Mouse (Mus musculus) forebrain, embryonic 11.5 days (tissue): ENCODE results near the gene Gpc3. TPM values are rescaled to one million over a fixed set of nuclear protein-coding genes. Genes with fewer than 3 reads are reported as not detected.

ENCODE experiments used
- ATAC-seq: fragments of 200-750 bp; cut with Nextera tagmentation; replicated peaks from 2 replicates; pipeline ENCODE4 v1.8.0; 2017; ENCODE audit warnings: moderate TSS enrichment; ENCODE audit not compliant: low FRiP score
- DNase-seq: peaks from one replicate; pipeline ENCODE4 v3.0.0-alpha.2; 2017; ENCODE audit warnings: low spot score
- H3K27ac ChIP-seq: fragments of 300-500 bp; sonication (generic); 2 replicates; pipeline ENCODE4 v1.5.1; 2014; ENCODE audit warnings: low read depth, low read length
- H3K27me3 ChIP-seq: fragments of 300-500 bp; sonication (generic); 2 replicates; pipeline ENCODE4 v1.6.1; 2014; ENCODE audit warnings: mild to moderate bottlenecking, low read length, mixed read lengths; ENCODE audit not compliant: control insufficient read depth, insufficient read depth
- H3K36me3 ChIP-seq: fragments of 300-500 bp; sonication (generic); 2 replicates; pipeline ENCODE4 v1.6.1; 2014; ENCODE audit warnings: mild to moderate bottlenecking, low read length, moderate library complexity, mixed read lengths; ENCODE audit not compliant: control insufficient read depth, insufficient read depth
- H3K4me1 ChIP-seq: fragments of 300-500 bp; sonication (generic); replicated peaks from 2 replicates; pipeline ENCODE4 v1.6.1; 2014; ENCODE audit warnings: low read length, mixed read lengths; ENCODE audit not compliant: control insufficient read depth, insufficient read depth
- H3K4me2 ChIP-seq: fragments of 300-500 bp; sonication (generic); 2 replicates; pipeline ENCODE4 v1.6.1; 2014; ENCODE audit warnings: low read depth, mild to moderate bottlenecking, low read length, moderate library complexity, mixed read lengths; ENCODE audit not compliant: severe bottlenecking
- H3K4me3 ChIP-seq: fragments of 300-500 bp; sonication (generic); 2 replicates; pipeline ENCODE4 v1.5.1; 2014; ENCODE audit warnings: low read depth, low read length
- H3K9ac ChIP-seq: fragments of 300-500 bp; sonication (generic); 2 replicates; pipeline ENCODE4 v1.6.1; 2014; ENCODE audit warnings: low read length
- H3K9me3 ChIP-seq: fragments of 300-500 bp; sonication (generic); 2 replicates; pipeline ENCODE4 v1.6.1; 2016; ENCODE audit warnings: low read length, mixed read lengths; ENCODE audit not compliant: control insufficient read depth
- WGBS: fragments of 180-500 bp; shearing (Covaris S2); extraction: QIAGEN DNeasy Blood & Tissue Kit; methylation state at CpG from one replicate; pipeline ENCODE4 v1.1.7; 2014; 5-methylcytosine and 5-hydroxymethylcytosine counted together
- polyA plus RNA-seq: library from polyadenylated mRNA; unstranded; fragments of >200 nt; fragmentation: Nextera tagmentation; extraction: Ambion mirVana; gene quantifications from 2 replicates; pipeline ENCODE4 v1.2.1, GENCODE M21; 2014

Gpc3 gene
- polyA plus RNA-seq, 1 experiment from 2014 or later = 187 TPM

DNA sequence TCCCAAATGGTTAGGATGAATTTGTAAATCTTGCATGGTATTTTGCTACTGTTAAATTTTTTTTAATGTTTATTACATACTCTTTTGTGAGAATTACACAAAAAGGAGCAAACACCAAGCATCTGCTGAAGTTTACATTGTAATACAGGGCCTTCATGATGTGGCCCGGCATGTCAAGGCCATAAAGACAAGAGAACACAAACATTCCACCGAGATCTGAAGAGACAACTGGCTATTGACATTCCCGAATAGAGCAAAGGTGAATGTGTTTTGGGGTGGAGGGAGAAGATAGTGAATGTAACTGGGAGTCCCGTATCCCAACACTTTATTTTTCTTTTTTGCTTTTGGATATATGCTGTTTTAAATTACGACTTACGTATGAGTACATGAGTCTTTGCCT lies 20.2 kb upstream of the Gpc3 start:
- WGBS = 79% methylated on average over 6 of the region's 6 CpGs
- no peaks in the 10 kb centered on the region for H3K9me3 ChIP-seq

DNA sequence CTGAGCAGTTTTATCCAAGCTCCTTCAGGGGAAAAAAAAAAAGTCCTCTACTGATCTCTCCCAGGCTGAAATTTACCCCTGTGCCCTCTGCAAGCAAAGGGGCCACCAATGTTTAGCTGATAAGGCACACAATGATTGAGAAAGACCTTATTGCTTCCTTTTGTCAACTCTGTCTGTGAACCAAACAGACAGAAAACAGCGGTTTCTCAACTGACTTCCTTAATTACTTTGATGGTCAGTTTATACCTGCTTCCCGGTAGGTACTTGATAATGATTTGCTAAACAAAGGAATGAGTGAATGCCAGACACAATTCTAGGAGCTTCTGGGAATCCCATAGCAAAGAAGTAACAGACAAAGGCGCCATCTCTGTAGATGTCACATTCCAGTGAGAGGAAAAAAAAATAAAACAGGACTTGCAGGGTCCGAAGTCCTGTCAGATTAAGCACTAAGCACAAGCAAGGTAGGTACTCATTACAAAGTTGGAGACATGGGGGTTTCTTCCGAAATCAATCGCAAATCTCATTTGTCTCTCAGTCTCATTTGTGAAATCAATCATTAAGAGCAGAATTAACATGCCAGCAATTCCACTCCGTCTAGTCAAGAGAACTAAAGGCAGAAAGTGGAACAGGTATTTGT lies 19.1 kb upstream of the Gpc3 start:
- DNase-seq = no peak
- H3K4me3 ChIP-seq = no peak overlapping the region
- no peak overlapping the region for H3K9ac ChIP-seq
- H3K4me1 ChIP-seq = 0 out of 2 replicates have a peak, but pooled peaks cover 3% of the 10 kb centered on the region
- H3K4me2 ChIP-seq = no peak overlapping the region
- H3K27me3 ChIP-seq = no peaks in the 10 kb centered on the region; the same call in 1 of the 2 replicates
- H3K9me3 ChIP-seq = no peaks in the 10 kb centered on the region
- WGBS = 26% methylated on average over 7 of the region's 7 CpGs
- H3K27ac ChIP-seq = no peak overlapping the region
- no peak for ATAC-seq
- no peaks in the 10 kb centered on the region for H3K36me3 ChIP-seq

More for the DNA sequence above, 20.2 kb upstream of the Gpc3 start:
- Histone ChIP-seq H3K36me3 (no peaks in the 10 kb centered on the region), H3K27me3 (no peaks in the 10 kb centered on the region; the same call in 1 of the 2 replicates), H3K9ac (no peak overlapping the region), H3K4me1 (0 out of 2 replicates have a peak, but pooled peaks cover 3% of the 10 kb centered on the region), H3K4me3 (no peak overlapping the region), H3K27ac (no peak overlapping the region), H3K4me2 (no peak overlapping the region)
- DNase-seq = no peak
- ATAC-seq = no peak

DNA sequence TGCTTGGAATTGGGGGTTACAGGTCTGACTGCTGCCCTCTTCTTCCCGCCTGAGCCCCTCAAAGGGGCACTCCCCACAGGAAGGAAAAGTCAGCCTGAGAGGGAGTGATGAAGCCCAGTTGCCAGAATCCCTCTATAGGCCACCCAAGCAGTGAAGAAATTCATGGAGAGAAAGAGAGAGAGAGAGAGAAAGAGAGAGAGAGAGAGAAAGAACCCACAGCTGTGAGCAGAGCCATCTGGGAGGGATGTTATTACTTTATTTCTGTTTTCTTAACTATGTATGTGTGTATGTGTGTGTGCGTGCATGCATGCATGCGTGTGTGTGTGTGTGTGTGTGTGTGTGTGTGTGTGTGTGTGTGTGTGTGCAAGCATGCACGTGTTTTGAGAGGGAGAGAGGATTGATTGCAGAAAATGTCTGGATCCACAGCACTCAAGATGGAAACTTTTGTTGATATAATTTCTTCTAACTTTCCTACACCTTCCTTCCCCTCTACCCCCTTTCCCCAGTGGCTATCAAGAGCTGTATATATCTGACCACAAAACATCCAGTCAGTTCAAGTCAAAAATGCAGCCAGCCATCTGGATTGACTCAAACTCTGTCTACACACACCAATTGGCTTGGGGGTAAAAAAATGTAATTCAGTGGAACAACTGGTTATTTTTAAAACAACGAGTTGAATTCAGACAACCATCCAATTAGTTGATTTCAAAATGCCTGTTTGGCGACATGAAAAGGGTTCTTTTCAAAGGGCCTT lies 13.4 kb upstream of the Gpc3 start:
- H3K9me3 ChIP-seq = no peaks in the 10 kb centered on the region
- H3K4me2 ChIP-seq = no peak overlapping the region
- no peaks in the 10 kb centered on the region for H3K36me3 ChIP-seq
- no peak overlapping the region for H3K9ac ChIP-seq
- H3K27me3 ChIP-seq = no peaks in the 10 kb centered on the region; the same call in 1 of the 2 replicates
- no peak overlapping the region for H3K4me3 ChIP-seq
- no peak overlapping the region for H3K27ac ChIP-seq
- ATAC-seq = no peak
- 0 out of 2 replicates have a peak, but pooled peaks cover 3% of the 10 kb centered on the region for H3K4me1 ChIP-seq
- WGBS = 73% methylated on average over 6 of the region's 6 CpGs
- no peak for DNase-seq

DNA sequence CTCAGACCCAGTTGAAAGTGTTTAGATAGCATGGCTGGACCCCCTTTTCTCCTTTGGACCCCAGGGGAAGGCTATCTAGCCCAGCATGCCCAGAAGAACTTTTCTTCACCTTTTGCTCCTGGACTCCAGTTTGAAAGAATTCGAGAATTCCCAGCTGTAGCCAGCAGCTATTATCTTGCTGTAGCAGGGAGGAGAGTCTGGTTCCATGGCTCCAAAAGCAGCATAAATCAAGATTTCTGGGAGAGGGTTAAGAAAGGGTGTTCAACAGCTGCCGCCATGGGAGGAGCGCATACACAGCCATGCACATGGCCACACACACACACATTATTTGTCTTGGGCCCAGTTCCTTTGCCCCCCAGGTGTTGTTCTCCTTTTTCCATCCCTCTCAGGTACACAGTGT lies 4.1 kb upstream of the Gpc3 start:
- WGBS = 69% methylated on average over 3 of the region's 3 CpGs
- H3K9me3 ChIP-seq = no peaks in the 10 kb centered on the region
- H3K27ac ChIP-seq = no peak overlapping the region
- H3K4me2 ChIP-seq = no peak overlapping the region
- H3K36me3 ChIP-seq = no peaks in the 10 kb centered on the region
- H3K9ac ChIP-seq = no peak overlapping the region
- no peaks in the 10 kb centered on the region; the same call in 1 of the 2 replicates for H3K4me1 ChIP-seq
- ATAC-seq (no peak), DNase-seq (no peak)
- peaks cover 3% of the 10 kb centered on the region; the same call in 1 of the 2 replicates for H3K27me3 ChIP-seq
- H3K4me3 ChIP-seq = no peak overlapping the region

DNA sequence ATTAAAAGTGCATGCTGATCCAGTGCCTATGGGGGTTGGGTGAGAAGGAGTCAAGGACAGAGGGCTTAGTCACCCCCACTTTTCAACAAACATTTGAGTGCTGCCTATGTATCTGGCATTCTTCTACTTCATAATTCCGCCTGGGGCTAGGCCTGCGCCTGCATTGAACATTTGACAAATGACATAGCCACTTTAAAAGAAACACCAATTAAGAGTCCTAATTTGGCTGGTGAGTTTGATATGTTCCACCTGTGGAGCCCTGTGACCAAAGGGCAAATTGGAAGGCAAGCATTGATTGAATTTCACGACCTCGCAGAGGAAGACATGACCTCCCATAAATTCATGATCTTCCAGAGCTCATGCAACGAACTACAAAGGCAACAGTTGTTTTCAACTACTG lies 2.4 kb upstream of the Gpc3 start:
- no peak for DNase-seq
- no peak overlapping the region for H3K4me3 ChIP-seq
- ATAC-seq = no peak
- no peak overlapping the region for H3K4me2 ChIP-seq
- WGBS = 59% methylated on average over 5 of the region's 5 CpGs
- peaks cover 4% of the 10 kb centered on the region; the same call in 1 of the 2 replicates for H3K27me3 ChIP-seq
- no peaks in the 10 kb centered on the region for H3K9me3 ChIP-seq
- peaks cover 3% of the 10 kb centered on the region; the same call in 1 of the 2 replicates for H3K4me1 ChIP-seq
- no peak overlapping the region for H3K27ac ChIP-seq
- no peaks in the 10 kb centered on the region for H3K36me3 ChIP-seq
- H3K9ac ChIP-seq = no peak overlapping the region

DNA sequence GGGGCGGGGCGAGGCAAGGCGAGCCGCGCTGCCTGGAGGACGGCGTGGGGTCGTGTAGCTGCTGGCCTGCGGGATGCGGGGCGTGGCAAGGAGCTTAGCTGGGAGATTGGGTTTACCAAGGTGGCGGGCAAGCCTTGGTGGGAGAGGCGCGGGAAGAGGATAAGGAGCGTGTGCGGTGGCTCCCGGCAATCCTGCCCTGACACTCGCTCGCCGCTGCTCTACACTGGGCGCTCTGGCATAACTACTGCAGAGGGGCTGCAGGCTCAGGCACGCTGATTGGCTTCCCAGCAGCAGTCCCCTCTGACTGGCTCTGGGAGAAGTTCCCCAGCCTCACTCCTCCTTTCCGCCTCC lies 256 bp upstream of the Gpc3 start:
- Histone ChIP-seq H3K27ac (no peak overlapping the region), H3K9ac (peak overlapping the region; percentile 29; the same call in 1 of the 2 replicates), H3K4me3 (peak overlapping the region; percentile 32), H3K4me2 (peak overlapping the region; percentile 64), H3K36me3 (no peaks in the 10 kb centered on the region), H3K9me3 (no peaks in the 10 kb centered on the region), H3K4me1 (peaks cover 3% of the 10 kb centered on the region; the same call in 1 of the 2 replicates), H3K27me3 (peaks cover 4% of the 10 kb centered on the region; the same call in 1 of the 2 replicates)
- WGBS = 26% methylated on average over 21 of the region's 23 CpGs
- peak; percentile 94 for ATAC-seq
- DNase-seq = peak; percentile 89

DNA sequence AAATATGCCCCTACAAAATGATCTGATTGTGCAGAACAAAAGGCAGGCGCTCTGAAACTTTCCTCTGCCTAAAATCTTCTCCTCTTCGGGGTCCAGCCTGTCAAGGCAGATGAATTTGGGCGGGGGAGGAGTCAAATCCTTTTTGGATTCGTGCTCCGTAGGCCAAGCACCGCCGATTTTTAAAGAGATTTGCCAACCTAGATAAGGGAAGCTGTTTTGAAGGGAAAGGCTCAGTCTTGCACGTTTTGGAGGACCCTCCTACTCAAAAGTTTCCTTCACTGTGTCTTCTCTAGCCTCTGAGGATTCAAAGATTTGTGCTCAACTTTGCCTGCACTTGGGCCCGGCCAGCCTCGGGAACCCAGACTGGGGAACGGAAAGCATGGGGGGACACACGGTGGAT lies 944 bp downstream of the Gpc3 start:
- 10% methylated on average over 12 of the region's 12 CpGs for WGBS
- H3K27ac ChIP-seq = no peak overlapping the region
- peaks cover 3% of the 10 kb centered on the region; the same call in 1 of the 2 replicates for H3K4me1 ChIP-seq
- peak overlapping the region; percentile 39 for H3K9ac ChIP-seq
- H3K27me3 ChIP-seq = peaks cover 4% of the 10 kb centered on the region; the same call in 1 of the 2 replicates
- no peaks in the 10 kb centered on the region for H3K36me3 ChIP-seq
- peak overlapping the region; percentile 32 for H3K4me3 ChIP-seq
- DNase-seq = no peak
- ATAC-seq = no peak
- peak overlapping the region; percentile 64 for H3K4me2 ChIP-seq
- H3K9me3 ChIP-seq = no peaks in the 10 kb centered on the region

DNA sequence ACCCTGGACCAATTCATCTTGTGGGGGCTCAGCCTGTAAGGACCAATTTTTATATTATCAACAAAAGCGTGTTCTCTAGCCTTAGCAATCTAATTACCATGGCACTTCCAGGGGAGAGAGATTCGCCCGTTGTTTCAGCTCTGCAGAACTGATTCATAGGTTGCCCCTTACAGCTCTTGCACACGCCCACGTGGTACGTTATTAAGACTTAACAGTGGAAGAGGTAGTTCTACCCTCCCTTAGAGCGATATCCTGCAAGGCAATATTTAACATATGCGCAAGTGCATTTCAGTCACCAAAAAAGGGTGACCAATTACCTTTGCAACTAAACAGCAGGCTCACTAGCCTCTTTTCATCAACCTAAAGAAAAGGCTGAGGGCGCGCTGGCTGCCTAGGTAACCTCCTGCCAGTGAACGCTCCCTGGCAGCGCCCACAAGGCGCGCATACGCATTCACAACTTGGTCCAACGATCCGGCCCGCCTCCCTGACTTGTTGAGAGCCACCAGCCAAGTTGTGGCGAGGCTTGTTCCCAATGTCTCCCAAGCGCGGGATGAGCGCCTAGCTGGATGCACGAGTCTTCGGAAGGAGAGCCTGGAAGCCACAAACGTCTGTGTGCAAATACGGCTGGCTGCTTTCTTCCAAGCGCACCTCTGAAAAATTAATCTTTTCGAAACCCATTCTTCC lies 1.6 kb downstream of the Gpc3 start:
- H3K4me1 ChIP-seq = peaks cover 3% of the 10 kb centered on the region; the same call in 1 of the 2 replicates
- H3K9me3 ChIP-seq = no peaks in the 10 kb centered on the region
- peaks cover 3% of the 10 kb centered on the region; the same call in 1 of the 2 replicates for H3K27me3 ChIP-seq
- ATAC-seq = no peak
- no peak overlapping the region for H3K9ac ChIP-seq
- H3K27ac ChIP-seq = no peak overlapping the region
- peak overlapping the region; percentile 32 for H3K4me3 ChIP-seq
- DNase-seq = peak; percentile 61
- WGBS = 16% methylated on average over 28 of the region's 28 CpGs
- H3K36me3 ChIP-seq = no peaks in the 10 kb centered on the region
- peak overlapping the region; percentile 64 for H3K4me2 ChIP-seq
